Mouse (Mus musculus) urinary bladder, postnatal 36 days (tissue): ENCODE measurements at regions not wholly inside any gene's neighbourhood (a gene's known extent, or its start where the extent isn't known, plus 50 kb on each side); places are given as distances from the start of the nearest gene placed in this dataset.

Source experiments
- DNase-seq, 2 experiments: peaks; one replicate each; pipeline ENCODE4 v3.0.0; 2022; ENCODE audit warnings: low spot score in 2 of 2, mixed read lengths in 1 of 2

- no peak for DNase-seq
Observed at GRCm38 (mm10) chr7:83161226-83161625, 294.1 kb downstream of the Mex3b start.

GRCm38 (mm10) chr7:83162868-83163267 lies 295.7 kb downstream of the Mex3b start:
- no peak for DNase-seq

- no peak for DNase-seq
Observed at GRCm38 (mm10) chr7:83179403-83179802, 312.3 kb downstream of the Mex3b start.

GRCm38 (mm10) chr7:83186341-83186740 lies 319.2 kb downstream of the Mex3b start:
- DNase-seq: no peak

- DNase-seq: no peak
Observed at GRCm38 (mm10) chr7:83195896-83196537, 328.9 kb downstream of the Mex3b start.

- no peak for DNase-seq
Observed at GRCm38 (mm10) chr7:83197490-83197889, 330.4 kb downstream of the Mex3b start.

GRCm38 (mm10) chr7:83201126-83201686 lies 334.1 kb downstream of the Mex3b start:
- no peak for DNase-seq

GRCm38 (mm10) chr7:83201768-83202493 lies 334.8 kb downstream of the Mex3b start:
- DNase-seq: no peak

- DNase-seq: no peak
Observed at GRCm38 (mm10) chr7:83203311-83204012, 336.3 kb downstream of the Mex3b start.

- no peak for DNase-seq
Observed at GRCm38 (mm10) chr7:83204013-83204365, 336.9 kb downstream of the Mex3b start.

GRCm38 (mm10) chr7:83204701-83205100 lies 337.6 kb downstream of the Mex3b start:
- DNase-seq: no peak

GRCm38 (mm10) chr7:83206999-83207398 lies 339.9 kb downstream of the Mex3b start:
- no peak for DNase-seq

- DNase-seq: no peak
Observed at GRCm38 (mm10) chr7:83211611-83212010, 344.5 kb downstream of the Mex3b start.

- no peak for DNase-seq
Observed at GRCm38 (mm10) chr7:83222029-83222722, 355.0 kb downstream of the Mex3b start.

GRCm38 (mm10) chr7:83227262-83228108 lies 357.2 kb upstream of the Tmc3 start:
- no peak for DNase-seq

GRCm38 (mm10) chr7:83230496-83231325 lies 354.0 kb upstream of the Tmc3 start:
- DNase-seq: peak in 1 of 2 experiments; percentile 17

- no peak for DNase-seq
Observed at GRCm38 (mm10) chr7:83235659-83236058, 349.1 kb upstream of the Tmc3 start.

GRCm38 (mm10) chr7:83237336-83237735 lies 347.4 kb upstream of the Tmc3 start:
- no peak for DNase-seq

GRCm38 (mm10) chr7:83238091-83238490 lies 346.6 kb upstream of the Tmc3 start:
- no peak for DNase-seq

- DNase-seq: peak in 1 of 2 experiments; percentile 48
Observed at GRCm38 (mm10) chr7:83242233-83242632, 342.5 kb upstream of the Tmc3 start.
